Mouse (Mus musculus) retina, postnatal 7 days (tissue): Measurements from ENCODE around the gene Fam49a.

ENCODE experiments used
- DNase-seq: peaks from one replicate; pipeline ENCODE4 v3.0.0-alpha.2; 2012; ENCODE audit warnings: low read depth, low spot score

Fam49a gene

DNA sequence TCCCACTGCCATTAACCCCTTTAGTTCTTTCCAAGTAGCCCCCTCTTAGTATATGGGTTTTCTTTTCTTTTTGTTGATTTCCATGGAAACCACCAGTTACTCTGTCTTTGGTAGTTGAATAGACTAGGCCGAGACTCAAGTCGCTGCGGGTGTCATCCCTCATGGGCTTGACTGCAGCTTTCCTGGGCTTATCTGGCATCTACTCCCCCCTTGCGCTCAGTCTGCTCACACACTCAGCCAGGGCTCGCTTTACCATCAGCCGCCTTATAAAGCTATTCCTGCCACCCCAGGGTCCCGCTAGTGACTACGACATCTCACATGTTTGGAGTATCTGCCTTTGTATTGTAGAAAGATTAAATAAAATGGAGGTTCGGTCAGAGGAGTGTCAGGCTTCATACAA lies 94.1 kb downstream of the Fam49a start:
- DNase-seq: no peak

DNA sequence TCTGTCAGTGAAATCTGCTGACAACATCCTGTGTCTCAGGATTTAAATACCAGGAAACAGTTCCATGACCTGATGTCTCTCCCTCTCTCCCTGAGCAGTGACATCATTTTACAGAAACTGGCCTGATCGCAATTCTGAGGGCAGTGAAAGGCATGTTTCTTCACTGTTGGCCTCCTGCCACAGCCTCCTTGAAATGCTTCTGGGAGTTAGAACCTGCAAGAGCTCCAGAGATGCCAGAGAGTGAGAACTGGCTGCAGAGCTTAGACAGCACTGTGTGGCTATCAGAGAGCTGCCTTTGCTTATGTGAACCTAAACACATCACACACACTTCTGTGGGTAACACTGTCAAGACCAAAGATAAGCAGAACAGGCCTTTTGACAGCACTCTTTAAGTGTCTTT lies 94.5 kb downstream of the Fam49a start:
- DNase-seq: no peak

DNA sequence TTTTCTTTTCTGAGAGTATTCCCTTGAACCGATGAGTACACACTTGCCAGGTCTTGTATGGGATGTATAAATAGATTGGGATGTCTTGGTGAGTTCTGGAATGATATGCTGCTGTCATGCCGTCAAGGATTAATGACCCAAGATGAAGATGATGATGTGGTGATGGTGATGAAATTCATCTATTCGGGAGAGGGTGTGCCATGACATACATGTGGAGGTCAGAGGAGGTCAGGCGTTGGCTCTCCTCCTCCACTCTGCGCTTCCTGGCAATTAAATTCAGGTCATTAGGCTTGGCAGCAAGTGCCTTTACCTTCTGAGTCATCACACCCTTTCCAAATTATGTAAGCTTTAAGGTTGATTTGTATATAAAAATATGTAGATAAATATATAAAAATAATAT lies 95.0 kb downstream of the Fam49a start:
- no peak for DNase-seq

DNA sequence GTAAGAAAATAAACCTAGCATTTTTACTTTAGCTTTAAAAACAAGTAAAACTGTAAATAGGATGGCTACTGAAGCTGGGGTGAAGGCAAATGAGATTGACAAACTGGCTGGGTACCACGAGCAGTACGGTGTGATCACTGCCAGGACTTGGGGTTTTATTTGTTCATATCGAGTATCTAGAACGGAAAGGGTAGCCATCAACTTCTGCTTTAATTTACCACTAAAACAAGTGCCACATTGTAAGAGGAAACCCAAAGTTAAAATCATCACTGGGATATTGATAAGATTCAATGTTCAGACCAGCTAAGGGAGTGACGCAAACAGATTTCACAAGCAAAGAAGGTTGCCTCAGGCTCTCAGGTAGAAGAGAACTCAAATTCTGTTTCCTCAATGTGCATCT lies 98.0 kb downstream of the Fam49a start:
- no peak for DNase-seq

DNA sequence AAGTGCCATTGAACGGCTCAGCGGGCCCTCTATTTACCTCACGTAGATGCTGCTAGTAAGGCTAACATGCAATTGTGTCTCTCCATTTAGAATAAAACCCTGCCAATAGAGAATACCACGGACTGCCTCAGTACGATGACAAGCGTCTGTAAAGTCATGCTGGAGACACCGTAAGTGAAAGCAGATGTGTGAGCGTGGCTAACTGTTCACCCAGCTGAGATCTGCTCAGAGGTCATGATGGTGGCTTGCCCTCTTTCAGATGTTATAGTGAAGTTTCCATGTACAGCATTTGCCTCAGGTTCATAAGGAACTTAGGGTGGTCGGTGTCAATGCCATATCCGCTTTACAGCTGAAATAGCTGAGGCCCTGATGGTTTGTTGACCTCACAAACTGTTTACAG lies 100.4 kb downstream of the Fam49a start:
- no peak for DNase-seq

DNA sequence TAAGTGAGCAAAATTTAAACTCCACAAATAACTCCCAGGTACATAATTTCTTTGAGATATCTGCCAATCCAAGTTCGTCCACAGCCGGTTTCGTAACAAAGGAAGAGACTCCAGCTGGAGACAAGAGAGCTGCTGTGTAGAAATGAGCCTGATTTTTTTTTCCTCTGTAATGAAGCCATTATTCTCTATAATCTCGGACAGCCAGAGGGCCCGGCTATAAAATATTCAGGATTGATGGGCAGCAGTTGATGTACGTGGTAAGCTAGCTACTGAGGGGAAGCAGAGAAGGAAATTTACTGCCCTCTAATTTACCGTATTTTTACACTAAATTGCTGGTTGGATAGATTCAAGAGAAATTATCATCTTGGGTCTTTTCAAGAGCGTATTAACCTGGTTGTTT lies 102.3 kb downstream of the Fam49a start:
- DNase-seq: no peak

DNA sequence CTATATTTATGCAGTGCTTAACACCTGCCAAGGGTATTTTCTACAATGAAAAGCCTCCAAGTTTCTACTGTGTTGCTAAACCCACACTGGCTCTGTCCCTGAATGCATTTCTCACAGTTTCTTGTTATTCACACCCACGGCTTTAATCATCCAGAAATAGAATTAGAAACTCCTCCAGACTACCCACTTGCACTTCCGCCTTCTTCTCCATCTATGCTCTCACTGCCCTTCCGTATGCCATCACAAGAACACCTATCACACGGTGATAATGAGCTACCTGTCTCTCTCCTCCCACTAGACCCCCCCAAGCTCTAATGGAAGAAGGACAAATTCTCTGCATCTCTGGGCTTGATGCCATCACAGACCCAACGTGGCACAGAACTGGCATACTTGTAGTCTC lies 105.5 kb downstream of the Fam49a start:
- no peak for DNase-seq

DNA sequence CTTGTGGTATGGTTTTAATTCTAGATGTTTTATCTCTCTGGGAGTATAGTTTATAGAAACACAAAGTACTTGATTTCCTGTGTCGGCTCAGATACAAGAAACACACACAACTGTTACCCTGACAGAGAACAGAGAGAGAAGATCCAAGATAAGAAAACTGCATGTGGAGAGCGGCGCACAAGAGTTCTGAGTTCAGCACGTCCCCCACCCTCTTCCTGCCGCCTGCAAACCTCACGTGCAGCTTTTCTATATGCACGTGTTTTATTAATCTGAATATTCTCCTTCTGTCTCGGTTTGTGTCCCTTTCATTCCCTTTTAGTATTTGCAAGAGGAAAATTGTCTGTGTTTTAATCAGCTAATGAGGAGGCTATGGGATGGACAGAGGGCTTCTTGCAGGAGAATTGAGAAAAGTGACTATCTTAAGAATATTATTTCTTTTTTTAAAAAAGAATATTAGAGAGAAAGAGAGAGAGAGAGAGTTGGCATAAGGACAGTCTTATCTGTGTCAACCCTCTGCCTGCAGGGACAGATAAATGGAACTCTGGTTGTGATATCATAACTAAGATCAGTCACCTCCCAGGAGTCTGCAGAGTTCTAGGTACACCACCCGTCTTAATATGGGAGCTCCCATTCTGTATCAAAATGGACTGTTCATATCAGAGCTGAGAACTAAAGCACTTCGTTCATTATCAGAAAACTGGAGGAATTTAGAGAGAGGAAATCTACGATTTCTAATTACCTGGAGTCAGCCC lies 111.3 kb downstream of the Fam49a start:
- no peak for DNase-seq

DNA sequence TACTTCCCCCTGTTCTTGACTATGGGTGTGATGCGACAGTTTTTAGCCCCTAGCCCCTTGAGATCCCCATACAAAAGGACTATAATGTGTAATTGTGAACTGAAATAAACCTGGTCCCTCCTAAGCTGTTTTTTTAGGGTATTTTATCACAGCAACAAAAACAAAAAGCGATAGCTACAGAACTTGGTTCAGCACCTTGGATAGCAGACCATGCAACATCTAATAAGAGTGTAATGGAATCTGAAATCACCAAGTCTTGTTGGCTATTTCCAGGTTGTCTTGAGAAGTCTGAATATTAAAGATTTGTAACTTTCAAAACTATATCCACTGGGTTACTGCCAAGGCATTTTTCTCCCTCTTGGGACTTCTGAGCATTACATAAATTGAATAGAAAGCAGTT lies 117.1 kb downstream of the Fam49a start:
- no peak for DNase-seq

DNA sequence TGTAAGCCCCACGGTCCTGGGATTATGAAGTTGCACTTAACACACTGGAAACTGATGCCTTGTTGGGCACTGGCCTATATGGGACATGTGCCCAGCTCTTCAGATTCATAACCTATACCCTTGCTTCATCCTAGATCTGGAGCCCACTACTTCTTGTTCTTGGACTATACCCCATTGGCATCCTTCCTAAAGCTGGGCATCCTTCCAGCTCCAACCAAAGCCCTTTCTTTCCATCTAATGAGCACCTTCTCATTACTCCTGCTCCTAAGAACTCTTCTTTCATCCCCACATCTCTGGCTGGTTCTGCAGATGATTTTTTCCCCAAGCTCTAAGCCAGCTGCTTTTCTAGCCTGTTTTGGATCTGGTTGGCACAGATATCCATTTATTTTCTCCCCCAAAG lies 127.3 kb downstream of the Fam49a start:
- no peak for DNase-seq

DNA sequence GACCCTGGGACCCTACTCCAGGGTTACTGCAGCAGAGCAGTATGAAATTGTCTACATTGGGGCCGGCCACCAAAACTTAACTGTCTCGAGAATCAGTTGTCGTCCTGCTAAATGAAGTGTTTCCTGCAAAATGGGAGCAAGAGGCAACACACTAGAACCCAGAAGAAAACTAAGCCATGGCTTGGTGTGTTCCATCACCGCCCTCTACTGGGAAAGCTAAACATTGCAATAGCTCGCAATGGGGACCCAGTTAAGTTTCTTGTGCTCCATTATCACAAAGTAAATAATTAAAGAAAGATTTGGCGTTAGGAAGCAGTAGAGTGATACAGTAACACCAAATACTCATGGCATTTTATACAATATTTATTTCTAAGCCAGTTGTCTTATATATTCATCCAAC lies 134.3 kb downstream of the Fam49a start:
- no peak for DNase-seq

DNA sequence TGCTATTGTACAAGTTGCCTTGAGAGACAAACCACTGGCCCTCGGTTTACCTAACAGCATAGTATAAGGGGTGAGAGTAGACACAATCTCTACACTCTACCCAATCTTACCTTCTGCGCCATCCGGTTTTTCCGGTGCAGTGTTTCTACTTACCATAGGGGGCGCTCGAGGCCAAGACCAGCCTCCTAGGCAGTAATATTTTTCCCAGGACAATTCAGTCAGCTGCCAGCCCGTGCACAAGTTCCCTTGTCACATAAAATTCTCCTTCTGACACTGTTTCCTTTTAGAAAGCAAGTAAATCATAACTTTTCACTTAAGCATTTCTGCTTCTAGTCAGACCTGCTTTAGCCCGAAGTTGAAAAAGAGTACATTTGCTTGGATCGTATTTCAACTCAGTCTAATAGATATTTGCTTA lies 139.1 kb downstream of the Fam49a start:
- no peak for DNase-seq

DNA sequence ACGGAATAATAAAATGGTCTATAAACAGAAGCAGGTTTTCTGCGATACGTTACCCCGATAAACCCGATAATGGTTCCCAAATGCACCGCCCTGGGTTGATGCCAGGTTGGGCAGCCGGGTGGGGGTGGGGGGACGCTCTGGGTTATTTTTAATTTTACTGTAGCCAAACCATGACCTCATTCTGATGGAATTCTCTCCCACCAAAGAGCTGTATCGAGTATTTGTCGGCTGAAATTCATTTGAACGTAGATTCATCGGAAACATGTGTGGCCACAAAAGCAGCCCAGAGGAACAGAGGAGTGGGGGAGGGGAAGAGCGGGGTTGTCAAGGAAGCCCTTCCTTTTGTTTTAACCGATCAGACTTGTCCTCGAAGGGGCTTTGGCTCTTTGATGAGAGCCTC lies 139.6 kb downstream of the Fam49a start:
- no peak for DNase-seq

DNA sequence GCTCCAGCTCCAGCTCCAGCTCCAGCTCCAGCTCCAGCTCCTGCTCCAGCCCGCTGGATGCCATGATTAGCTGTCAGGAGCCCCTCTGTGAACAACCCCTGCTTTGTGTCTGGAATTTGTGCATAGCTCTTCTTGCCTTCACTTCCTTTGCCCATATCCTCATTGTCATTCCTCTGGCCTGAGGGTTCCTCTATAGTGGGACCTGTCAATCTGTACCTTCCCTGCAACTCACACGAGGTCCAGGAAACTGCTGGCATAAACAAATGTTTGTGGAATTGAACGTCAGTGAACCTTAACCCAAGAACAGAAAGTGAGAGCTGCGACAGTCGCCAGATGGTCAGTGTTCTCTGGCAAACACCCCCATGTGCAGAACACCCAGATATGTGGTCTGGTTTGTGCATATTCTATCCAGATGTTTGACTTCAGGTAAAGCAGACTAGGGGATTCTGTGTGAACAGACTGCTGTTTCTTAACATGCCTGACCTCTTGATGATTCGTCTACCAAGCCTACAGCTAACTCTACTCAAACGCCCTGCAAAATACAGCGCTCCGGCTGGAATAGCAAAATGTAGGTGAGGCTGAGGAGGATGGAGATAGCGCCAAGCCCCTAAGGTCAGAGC lies 143.7 kb downstream of the Fam49a start:
- DNase-seq: no peak

DNA sequence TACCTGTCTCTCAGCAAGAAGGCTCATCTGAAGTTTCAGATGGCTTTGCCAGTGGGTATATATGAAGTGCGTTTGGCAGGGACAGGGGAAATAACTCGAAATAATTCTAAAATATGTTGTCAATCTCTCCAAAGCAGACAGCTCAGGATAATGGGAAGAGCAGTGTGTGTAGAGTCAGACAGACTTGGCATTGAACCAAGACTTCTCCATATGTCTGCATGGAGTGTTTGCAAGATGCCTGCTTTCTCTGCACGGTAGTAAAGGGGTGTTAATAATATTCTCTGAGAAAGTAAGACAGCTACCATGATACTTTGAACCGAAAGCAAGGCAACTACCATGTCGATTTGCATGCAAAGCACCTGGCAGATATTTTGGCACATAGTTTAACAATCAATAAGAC lies 147.1 kb downstream of the Fam49a start:
- no peak for DNase-seq

DNA sequence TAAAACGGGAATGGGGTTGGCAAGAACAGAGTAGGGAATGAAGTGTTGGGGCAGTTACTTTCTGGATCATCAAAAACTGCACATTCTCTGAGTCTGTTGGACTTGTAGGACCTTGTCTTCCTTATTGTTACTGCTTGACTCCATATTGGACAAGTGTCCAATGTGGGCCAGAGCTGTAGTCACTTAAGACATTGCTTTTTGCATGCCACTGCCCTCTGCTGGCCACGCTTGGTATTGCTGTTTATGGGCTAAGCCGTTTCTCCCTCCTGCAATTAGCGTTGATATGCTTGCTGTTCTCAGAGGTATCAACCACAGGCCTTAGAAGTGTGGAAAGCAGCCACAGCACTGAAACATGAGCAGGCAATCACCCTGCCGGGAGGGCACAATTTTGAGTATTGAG lies 150.7 kb downstream of the Fam49a start:
- peak; percentile 69 for DNase-seq

DNA sequence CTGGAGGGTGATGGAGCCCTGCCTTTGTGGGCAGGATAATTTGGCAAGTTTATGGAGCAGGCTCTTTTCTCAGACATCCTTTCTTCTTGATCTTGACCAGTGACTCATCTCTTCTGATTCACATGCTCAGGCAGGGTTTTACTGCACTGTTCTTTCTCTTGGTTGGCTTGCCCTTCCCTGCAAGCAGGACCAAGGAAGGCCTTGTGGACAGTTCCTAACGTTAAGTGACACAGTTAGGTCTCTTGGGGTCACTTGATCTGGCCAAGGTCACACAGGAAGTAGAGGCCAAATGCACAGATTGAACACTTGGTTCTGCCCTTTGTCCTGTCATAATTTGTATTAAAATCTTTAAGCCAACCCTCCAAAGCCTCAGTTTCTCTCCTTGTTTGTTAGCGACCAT lies 158.5 kb downstream of the Fam49a start:
- no peak for DNase-seq

DNA sequence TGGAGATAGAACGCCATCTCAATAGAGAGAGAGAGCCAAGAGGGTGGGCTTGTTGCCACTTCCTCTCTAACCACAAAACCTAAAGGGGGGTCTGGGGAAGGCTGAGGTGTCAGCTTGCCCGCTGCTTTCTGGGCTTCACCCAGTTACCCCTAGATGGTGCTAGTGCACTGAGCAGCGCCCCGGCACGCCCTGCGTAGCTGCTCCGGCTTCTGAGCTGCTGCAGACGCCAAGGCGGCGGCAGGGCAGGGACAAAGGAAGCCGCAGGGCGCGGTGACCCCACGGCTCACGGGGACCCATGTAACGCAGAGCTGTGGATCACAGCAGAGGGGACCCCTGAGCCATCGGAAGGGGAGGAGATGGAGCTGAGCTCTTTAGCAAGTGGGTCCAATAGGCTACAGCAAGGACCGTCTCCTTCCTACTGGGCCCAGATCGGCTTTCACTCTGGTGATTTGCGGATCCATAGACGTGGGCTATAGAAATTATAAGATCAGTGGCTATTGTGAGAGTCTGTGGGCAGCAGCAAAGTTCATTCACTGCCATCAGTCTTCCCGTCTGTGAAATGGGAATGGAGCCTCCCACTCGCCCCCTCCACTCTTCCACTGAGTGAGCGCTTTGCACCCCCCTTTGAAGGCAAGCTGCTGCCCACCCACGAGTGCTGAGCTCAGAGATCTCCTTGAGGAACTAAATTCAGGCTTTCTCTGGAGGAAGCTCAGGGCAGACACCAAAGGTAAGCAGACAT lies 159.1 kb downstream of the Fam49a start:
- peak; percentile 67 for DNase-seq

DNA sequence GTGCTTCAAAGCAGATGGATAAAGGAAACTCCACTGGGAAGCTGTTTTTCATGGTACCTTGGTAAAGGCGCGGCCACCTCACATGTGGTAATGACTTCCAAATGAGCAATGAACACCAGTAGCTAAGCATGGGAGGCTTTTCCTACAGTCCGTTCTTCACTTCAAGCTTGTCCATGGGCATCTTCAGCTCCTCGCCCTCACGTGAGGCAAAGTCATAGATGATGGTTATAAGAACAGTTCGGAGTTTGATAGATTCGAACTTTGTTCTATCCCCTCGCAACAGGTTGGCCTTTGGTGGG lies 159.6 kb downstream of the Fam49a start:
- no peak for DNase-seq

DNA sequence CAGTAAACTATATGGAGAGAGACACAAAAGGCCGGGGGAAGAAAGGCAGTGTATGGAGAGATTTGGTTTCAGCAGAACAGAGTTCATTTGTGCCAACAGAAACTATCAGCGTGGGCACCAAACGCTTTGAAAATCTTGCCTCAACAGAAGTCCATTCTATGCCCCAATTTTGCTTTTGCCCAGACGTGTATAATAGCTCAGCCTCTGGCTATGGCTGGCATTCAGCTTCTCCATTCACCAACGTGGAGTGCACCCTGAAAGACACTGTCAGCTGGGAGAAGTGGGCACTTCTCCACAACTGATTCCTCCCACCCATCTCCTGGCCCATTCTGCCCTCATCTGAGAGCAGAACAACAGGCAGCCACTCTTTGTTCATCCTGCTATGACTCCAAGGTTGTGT lies 163.2 kb downstream of the Fam49a start:
- no peak for DNase-seq

DNA sequence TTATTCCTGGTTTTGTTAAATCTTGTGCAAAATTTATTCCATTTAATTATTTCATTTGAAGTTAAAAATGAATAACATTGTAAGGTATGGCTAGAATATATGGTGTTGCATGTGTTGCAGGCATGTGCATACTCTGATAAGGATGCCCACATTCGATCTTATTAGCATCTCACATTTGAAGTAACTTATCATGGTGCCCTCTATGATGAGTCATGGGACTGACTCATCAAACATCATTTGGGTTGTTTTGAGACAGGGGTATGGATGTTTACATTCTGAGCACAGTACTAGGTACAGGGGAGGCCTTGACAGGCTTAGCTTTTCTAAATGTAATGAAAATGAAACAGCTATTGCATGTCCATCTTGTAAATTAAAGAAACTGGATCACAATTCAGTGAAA lies 165.3 kb downstream of the Fam49a start:
- no peak for DNase-seq

DNA sequence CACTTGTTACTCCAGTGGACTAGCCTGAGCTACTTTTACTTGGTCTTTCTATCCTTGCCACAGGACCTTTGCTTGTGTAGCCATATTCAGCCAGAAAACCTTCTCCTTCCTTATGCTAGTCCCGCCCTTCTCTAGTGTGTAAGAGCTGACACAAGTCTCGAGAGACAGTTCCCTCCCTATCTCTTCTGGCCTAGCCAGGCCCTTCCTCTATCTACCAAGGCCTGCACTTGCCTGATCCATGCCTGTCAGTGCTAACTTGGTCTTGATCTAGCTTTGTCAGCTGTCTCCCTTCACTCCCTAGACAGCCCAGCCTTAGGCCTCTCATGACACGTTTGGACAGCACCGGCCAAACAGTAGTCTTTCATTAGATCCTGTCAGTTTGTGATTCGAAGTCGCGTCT lies 166.9 kb downstream of the Fam49a start:
- DNase-seq: no peak
